Mouse (Mus musculus) cerebellum, postnatal 36 days (tissue): ENCODE measurements around the gene Myh3.
A peak's percentile ranks its signal among the peaks of the same experiment; 100 is the strongest.

Source experiments
- DNase-seq, 2 experiments: peaks; one replicate each; pipeline ENCODE4 v3.0.0; 2021 to 2022; ENCODE audit warnings: mixed read lengths in 2 of 2

Myh3 gene

GRCm38 (mm10) chr11:67110168-67110948, 32.3 kb downstream of the Myh3 start:
- peak; percentile 92 to 97 for DNase-seq

- peak; percentile 64 to 72 for DNase-seq
Observed at GRCm38 (mm10) chr11:67112019-67112850, 34.1 kb downstream of the Myh3 start.

- peak; percentile 76 to 84 for DNase-seq
Observed at GRCm38 (mm10) chr11:67112851-67113202, 34.7 kb downstream of the Myh3 start.

- DNase-seq, result no peak
Observed at GRCm38 (mm10) chr11:67113381-67113780, 35.3 kb downstream of the Myh3 start.

- no peak for DNase-seq
Observed at GRCm38 (mm10) chr11:67114261-67114660, 36.2 kb downstream of the Myh3 start.

- no peak for DNase-seq
Observed at GRCm38 (mm10) chr11:67114901-67115300, 36.8 kb downstream of the Myh3 start.

- DNase-seq, result no peak
Observed at GRCm38 (mm10) chr11:67116725-67117124, 38.6 kb downstream of the Myh3 start.

GRCm38 (mm10) chr11:67119539-67120070, 41.5 kb downstream of the Myh3 start:
- no peak for DNase-seq

- DNase-seq, result no peak
Observed at GRCm38 (mm10) chr11:67120697-67121294, 42.7 kb downstream of the Myh3 start.

- no peak for DNase-seq
Observed at GRCm38 (mm10) chr11:67124943-67125342, 46.8 kb downstream of the Myh3 start.

- DNase-seq, result no peak
Observed at GRCm38 (mm10) chr11:67125361-67125760, 47.3 kb downstream of the Myh3 start.

- DNase-seq, result no peak
Observed at GRCm38 (mm10) chr11:67133526-67133925, 55.4 kb downstream of the Myh3 start.

GRCm38 (mm10) chr11:67134654-67135053, 56.6 kb downstream of the Myh3 start:
- no peak for DNase-seq

GRCm38 (mm10) chr11:67135532-67135931, 57.4 kb downstream of the Myh3 start:
- no peak for DNase-seq

- no peak for DNase-seq
Observed at GRCm38 (mm10) chr11:67139556-67139955, 61.5 kb downstream of the Myh3 start.

- DNase-seq, result no peak
Observed at GRCm38 (mm10) chr11:67140175-67140574, 62.1 kb downstream of the Myh3 start.

GRCm38 (mm10) chr11:67141031-67141430, 62.9 kb downstream of the Myh3 start:
- DNase-seq, result no peak

- no peak for DNase-seq
Observed at GRCm38 (mm10) chr11:67142047-67142446, 63.9 kb downstream of the Myh3 start.

GRCm38 (mm10) chr11:67143065-67143464, 65.0 kb downstream of the Myh3 start:
- no peak for DNase-seq

- no peak for DNase-seq
Observed at GRCm38 (mm10) chr11:67143863-67144498, 65.9 kb downstream of the Myh3 start.

GRCm38 (mm10) chr11:67144559-67145265, 66.6 kb downstream of the Myh3 start:
- DNase-seq, result no peak
